Mouse (Mus musculus) ES-E14 (cell line): ENCODE measurements at regions not wholly inside any gene's neighbourhood (a gene's known extent, or its start where the extent isn't known, plus 50 kb on each side); places are given as distances from the start of the nearest gene placed in this dataset.

Source experiments
- DNase-seq: peaks from one replicate; pipeline ENCODE4 v3.0.0-alpha.2; 2013; ENCODE audit warnings: low read depth, low spot score
- H3K27ac ChIP-seq: 2 replicates; pipeline ENCODE4 v1.5.1; 2012; ENCODE audit warnings: low read depth, mild to moderate bottlenecking, low read length, moderate library complexity, mixed read lengths; ENCODE audit not compliant: poor library complexity, insufficient read depth, severe bottlenecking
- H3K36me3 ChIP-seq: 2 replicates; pipeline ENCODE4 v1.6.1; 2012; ENCODE audit warnings: mild to moderate bottlenecking, low read length, moderate library complexity, mixed read lengths; ENCODE audit not compliant: control insufficient read depth, poor library complexity, insufficient read depth, severe bottlenecking
- H3K4me1 ChIP-seq, 2 experiments: fragments of 150-350 bp in 1 of 2; sonication (generic) in 1 of 2; 2 replicates each; pipeline ENCODE4 v1.6.1; 2012; ENCODE audit warnings: low read length in 2 of 2, mild to moderate bottlenecking in 1 of 2, mixed read lengths in 1 of 2; ENCODE audit not compliant: control insufficient read depth in 2 of 2, insufficient read depth in 2 of 2, poor library complexity in 1 of 2
- H3K4me3 ChIP-seq, 2 experiments: fragments of 150-350 bp in 1 of 2; sonication (generic) in 1 of 2; 2 replicates each; pipeline ENCODE4 v1.5.1; 2012; ENCODE audit warnings: low read length in 2 of 2, low read depth in 1 of 2, mild to moderate bottlenecking in 1 of 2, mixed read lengths in 1 of 2; ENCODE audit not compliant: insufficient read depth in 1 of 2, poor library complexity in 1 of 2, severe bottlenecking in 1 of 2
- H3K9ac ChIP-seq: 2 replicates; pipeline ENCODE4 v1.6.1; 2012; ENCODE audit warnings: low read depth, mild to moderate bottlenecking, low read length, mixed read lengths; ENCODE audit not compliant: poor library complexity, insufficient read depth, severe bottlenecking
- H3K9me3 ChIP-seq: fragments of 150-350 bp; sonication (generic); 2 replicates; pipeline ENCODE4 v1.6.1; 2012; ENCODE audit warnings: low read depth, mild to moderate bottlenecking, low read length; ENCODE audit not compliant: control insufficient read depth, insufficient read depth
- CHD2 ChIP-seq: IDR thresholded peaks from 2 replicates; pipeline ENCODE4 v1.6.1; 2014; ENCODE audit warnings: mild to moderate bottlenecking, low read depth, low read length, inconsistent platforms
- HCFC1 ChIP-seq: IDR thresholded peaks from 2 replicates; pipeline ENCODE4 v1.6.1; 2012; ENCODE audit warnings: low read length, inconsistent platforms, borderline replicate concordance; ENCODE audit not compliant: insufficient read depth
- MAFK ChIP-seq: IDR thresholded peaks from 2 replicates; pipeline ENCODE4 v1.6.1; 2014; ENCODE audit warnings: mild to moderate bottlenecking, low read depth, low read length, inconsistent platforms; ENCODE audit not compliant: insufficient read depth
- ZC3H11A ChIP-seq: IDR thresholded peaks from 2 replicates; pipeline ENCODE4 v1.6.1; 2012; ENCODE audit warnings: low read depth, mild to moderate bottlenecking, inconsistent platforms, low read length, borderline replicate concordance
- ZNF384 ChIP-seq: IDR thresholded peaks from 2 replicates; pipeline ENCODE4 v1.6.1; 2012; ENCODE audit warnings: low read depth, low read length, inconsistent platforms
- in situ Hi-C, 2 experiments: fragments of 600-800 bp; cut with MboI; formaldehyde crosslinking; loops; one replicate each; pipeline ENCODE4 v1.15.1; 2025; ENCODE audit warnings: low sequenced_read_pairs in 2 of 2, inconsistent platforms in 1 of 2; ENCODE audit not compliant: unreplicated experiment in 2 of 2

DNA sequence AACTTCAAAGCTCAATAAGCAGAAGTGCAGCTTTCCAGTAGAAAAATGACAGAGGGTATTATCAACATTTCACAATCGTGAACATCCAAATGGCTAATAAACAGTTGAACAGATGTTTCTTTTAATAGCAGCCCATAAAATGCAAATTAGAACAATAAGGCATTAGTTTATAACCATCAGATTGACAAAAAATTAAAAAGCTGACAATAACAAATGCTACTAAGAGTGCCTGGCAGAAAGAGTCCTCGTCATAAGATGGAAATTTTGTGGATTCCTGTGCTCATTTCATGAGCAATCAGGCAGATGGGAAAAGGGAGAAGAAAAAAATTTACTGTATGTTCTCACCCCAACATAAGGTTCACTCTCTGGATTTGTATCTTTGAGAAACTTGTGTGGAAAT is 1248.6 kb downstream of the Dnajb9 start:
- H3K4me3 ChIP-seq, result no peak overlapping the region
- H3K9ac ChIP-seq, result no peak overlapping the region
- no peaks in the 10 kb centered on the region for H3K4me1 ChIP-seq
- TF ChIP-seq ZNF384 (no peak), HCFC1 (no peak), MAFK (no peak)
- H3K27ac ChIP-seq, result no peak overlapping the region
- no peaks in the 10 kb centered on the region for H3K9me3 ChIP-seq
- in situ Hi-C loops, result no loop called here
- DNase-seq, result no peak
- no peaks in the 10 kb centered on the region for H3K36me3 ChIP-seq

DNA sequence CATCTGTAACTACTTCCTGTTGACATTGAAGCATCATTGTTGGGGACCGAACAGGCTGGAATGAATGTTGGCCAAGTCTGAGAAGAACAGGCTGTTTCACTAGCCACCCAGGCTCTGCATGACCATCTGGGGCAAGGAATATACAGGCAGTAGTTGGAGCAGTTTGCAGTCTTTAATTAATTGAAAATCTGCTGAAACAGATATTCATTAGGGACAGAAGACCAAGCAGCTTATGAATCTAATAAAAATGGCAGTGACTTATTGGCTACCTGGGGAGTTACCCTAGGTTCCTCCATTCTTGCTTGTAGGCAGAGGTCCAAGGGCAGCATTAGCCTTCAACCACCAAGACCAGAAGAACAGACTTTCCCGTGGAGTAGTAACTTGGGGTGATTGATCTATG is 1262.2 kb downstream of the Dnajb9 start:
- in situ Hi-C loops, result no loop called here
- H3K4me3 ChIP-seq, result no peak overlapping the region
- H3K4me1 ChIP-seq, result peaks cover 0 to 2% of the 10 kb centered on the region in 2 experiments; a peak in 1 of 4 replicates
- H3K36me3 ChIP-seq, result no peaks in the 10 kb centered on the region
- H3K9me3 ChIP-seq, result no peaks in the 10 kb centered on the region
- H3K9ac ChIP-seq, result no peak overlapping the region
- no peak for TF ChIP-seq HCFC1
- TF ChIP-seq ZC3H11A, result no peak
- no peak for TF ChIP-seq MAFK
- no peak for TF ChIP-seq ZNF384
- TF ChIP-seq CHD2, result no peak
- H3K27ac ChIP-seq, result no peak overlapping the region
- no peak for DNase-seq

DNA sequence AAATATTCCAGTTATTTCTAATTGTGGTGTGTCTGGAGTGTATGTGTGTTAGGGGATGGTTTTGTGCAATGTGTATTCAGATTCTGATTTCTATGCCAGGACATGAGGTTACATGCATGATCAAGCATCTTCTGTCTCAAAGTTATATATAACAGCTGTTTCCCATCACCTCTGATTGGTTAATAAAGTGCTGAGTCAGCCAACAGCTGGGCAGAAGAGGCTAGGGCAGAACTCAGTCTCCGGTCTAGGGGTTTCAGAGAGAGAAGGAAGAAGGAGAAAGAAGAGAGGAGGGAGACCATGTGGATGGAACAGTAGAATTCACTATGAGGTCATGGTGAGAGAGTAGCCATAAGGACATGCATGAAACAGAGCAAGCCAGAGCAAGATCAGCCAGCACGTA is 1295.8 kb downstream of the Dnajb9 start:
- H3K36me3 ChIP-seq, result no peaks in the 10 kb centered on the region
- no peak overlapping the region for H3K4me3 ChIP-seq
- in situ Hi-C loops, result no loop called here
- H3K4me1 ChIP-seq, result no peaks in the 10 kb centered on the region
- H3K9ac ChIP-seq, result no peak overlapping the region
- H3K27ac ChIP-seq, result no peak overlapping the region
- DNase-seq, result no peak
- TF ChIP-seq ZC3H11A (no peak), MAFK (peak; percentile 66; the same call in 1 of the 2 replicates)
- no peaks in the 10 kb centered on the region for H3K9me3 ChIP-seq
